Mouse (Mus musculus) gastrocnemius, adult 8-10 months (tissue): ENCODE data around the gene Slc35b3. TPM values are rescaled to one million over a fixed set of nuclear protein-coding genes. Genes with fewer than 3 reads are reported as not detected.

Experiments
- DNase-seq, 2 experiments: peaks; one replicate each; pipeline ENCODE4 v3.0.0; 2022; ENCODE audit warnings: low spot score in 2 of 2
- total RNA-seq, 4 experiments: library from RNA; stranded (reverse); gene quantifications; 2 replicates each; pipeline ENCODE4 v1.2.4; 2022

Gene Slc35b3
- total RNA-seq = 1 to 10 TPM; 1.0 to 2.4 (median 2.0) TPM

- peak; percentile 63 to 70 for DNase-seq
Measured at GRCm38 (mm10) chr13:38960063-38961050, at the start of gene Slc35b3. TSS of gene Slc35b3 (minus strand) at chr13:38960875.

- no peak for DNase-seq
Measured at GRCm38 (mm10) chr13:39010280-39010679, 49.6 kb upstream of the Slc35b3 start.

GRCm38 (mm10) chr13:39003101-39003762, 42.6 kb upstream of the Slc35b3 start:
- DNase-seq = no peak

- no peak for DNase-seq
Measured at GRCm38 (mm10) chr13:39002424-39002823, 41.7 kb upstream of the Slc35b3 start.

GRCm38 (mm10) chr13:39001434-39001833, 40.8 kb upstream of the Slc35b3 start:
- DNase-seq = no peak

- no peak for DNase-seq
Measured at GRCm38 (mm10) chr13:38998958-38999357, 38.3 kb upstream of the Slc35b3 start.

- DNase-seq = no peak
Measured at GRCm38 (mm10) chr13:38992529-38992928, 31.9 kb upstream of the Slc35b3 start.

- DNase-seq = no peak
Measured at GRCm38 (mm10) chr13:38983751-38984150, 23.1 kb upstream of the Slc35b3 start.

GRCm38 (mm10) chr13:38980900-38981299, 20.2 kb upstream of the Slc35b3 start:
- no peak for DNase-seq

- no peak for DNase-seq
Measured at GRCm38 (mm10) chr13:38976978-38977377, 16.3 kb upstream of the Slc35b3 start.

DNA sequence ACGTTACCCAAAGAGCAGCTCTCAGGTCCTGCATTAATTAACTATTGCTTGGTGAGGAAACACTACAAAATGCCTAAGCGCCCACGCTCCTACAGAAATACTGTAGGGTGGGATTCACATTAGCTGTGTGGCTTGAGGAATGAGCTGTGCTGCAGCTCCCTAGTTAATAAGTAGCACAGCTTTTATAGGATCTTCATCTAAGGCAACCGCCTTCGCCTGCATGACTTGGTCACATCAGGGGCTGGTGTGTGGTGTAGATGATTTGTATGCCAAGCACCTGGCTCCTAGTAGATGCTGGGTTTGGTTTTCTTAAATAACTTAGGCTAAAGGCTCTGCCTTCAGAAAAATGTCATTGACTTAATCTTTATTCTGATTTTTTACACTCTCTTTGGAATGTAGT, 15.2 kb upstream of the Slc35b3 start:
- DNase-seq = no peak

DNA sequence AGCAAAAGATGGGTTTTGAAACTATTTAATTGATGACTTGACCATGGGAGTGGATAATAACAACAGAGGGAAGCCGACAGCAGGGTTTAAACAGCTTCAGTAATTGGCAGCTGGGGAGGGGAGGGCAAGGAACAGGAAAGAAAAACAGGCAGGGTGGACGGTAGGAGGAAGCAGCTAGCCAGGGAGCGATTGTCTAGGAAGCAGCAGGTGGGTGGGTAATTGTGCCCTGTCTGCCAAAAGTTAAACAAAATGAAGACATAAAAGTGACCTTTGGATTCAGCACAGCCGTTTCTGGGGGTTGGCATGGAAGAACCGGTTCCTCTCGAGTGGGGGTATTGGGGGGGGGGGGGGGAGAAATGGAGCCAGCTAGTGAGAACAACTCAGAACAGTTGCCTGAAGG, 11.9 kb upstream of the Slc35b3 start:
- DNase-seq = no peak

GRCm38 (mm10) chr13:38971047-38971446, 10.4 kb upstream of the Slc35b3 start:
- DNase-seq = no peak

DNA sequence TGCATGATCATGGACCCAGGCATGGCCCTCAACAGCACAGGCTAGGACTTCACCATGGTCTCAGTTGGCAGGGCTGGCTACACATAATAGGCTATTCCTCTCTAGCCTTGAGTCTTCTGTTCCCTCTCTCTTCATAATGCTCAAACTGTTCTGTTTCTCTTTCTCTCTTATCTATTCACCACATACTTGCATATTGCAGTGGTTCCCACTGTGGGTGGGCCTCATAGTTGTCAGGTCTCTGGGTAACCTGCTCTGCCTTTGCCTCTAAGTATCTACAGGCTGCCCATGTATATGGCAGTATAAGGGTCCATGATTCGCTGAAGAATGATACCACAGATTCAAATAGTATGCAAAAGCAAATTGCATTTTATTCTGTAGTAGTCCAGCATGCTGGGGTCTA, 6.8 kb upstream of the Slc35b3 start:
- DNase-seq = no peak

DNA sequence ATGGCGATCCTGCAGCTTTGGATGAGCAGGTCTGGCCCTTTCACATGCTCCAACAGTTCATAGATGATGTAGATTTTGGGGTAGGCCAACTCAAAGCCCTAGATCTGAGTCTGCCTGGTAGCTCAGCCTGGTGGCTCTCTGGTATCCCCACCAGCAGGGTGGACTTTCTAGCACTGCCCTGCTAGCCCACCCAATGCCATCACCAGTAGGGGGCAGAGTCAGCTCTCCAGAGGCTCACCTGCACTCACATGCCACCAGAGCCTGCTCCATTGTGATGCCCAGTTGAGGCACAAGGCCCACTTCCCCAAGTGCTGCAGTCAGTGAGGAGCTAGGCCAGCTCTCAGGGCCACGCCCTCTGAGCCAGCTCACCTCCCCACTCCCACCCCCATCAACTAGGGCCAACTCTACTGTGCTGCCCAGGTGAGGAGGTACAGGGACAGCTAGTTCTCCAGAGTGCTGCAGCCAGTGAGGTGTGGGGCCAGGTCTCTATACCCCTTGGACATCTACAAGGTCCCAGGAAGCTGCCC, 6.3 kb upstream of the Slc35b3 start:
- no peak for DNase-seq

GRCm38 (mm10) chr13:38962771-38963170, 2.1 kb upstream of the Slc35b3 start:
- DNase-seq = no peak

- no peak for DNase-seq
Measured at GRCm38 (mm10) chr13:38958037-38958436, 2.6 kb downstream of the Slc35b3 start.

GRCm38 (mm10) chr13:38946296-38947012, 14.2 kb downstream of the Slc35b3 start:
- no peak for DNase-seq

DNA sequence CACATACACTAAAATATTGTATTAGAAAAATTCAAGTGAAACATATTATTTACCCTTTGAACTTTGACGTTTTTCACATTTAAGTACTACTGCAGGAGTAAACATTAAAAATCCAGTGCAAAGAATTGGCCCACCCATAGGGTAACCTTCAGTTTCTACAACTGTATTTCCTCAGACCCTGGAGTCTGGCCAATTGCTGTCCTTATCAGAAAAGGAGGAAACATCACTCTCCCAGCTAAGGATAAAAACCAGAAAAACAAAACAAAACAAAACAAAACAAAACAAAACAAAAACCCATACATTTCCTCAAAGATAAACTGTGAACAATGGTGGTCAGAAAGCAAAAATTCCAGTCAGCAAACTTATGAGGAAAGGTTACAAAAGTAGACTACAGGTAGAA, 14.9 kb downstream of the Slc35b3 start:
- DNase-seq = no peak

DNA sequence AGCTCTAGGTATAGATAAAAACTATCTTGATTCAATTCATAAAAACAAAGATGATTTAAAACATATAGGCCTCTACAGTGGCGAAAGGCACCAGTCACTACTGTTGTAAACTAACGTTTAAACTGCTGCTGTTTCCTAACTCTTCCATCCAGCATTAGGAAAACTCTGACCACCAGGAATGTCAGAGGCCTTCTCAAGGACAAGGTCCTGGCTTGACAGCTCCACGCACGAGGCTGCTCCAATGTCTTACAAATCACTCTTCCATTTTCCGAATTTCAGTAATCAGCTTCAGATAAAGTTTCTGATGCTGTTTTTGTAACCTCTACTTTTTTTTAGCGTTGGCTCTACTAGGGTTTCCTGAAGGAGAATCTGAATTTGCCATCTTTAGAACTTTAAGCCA, 15.7 kb downstream of the Slc35b3 start:
- no peak for DNase-seq

DNA sequence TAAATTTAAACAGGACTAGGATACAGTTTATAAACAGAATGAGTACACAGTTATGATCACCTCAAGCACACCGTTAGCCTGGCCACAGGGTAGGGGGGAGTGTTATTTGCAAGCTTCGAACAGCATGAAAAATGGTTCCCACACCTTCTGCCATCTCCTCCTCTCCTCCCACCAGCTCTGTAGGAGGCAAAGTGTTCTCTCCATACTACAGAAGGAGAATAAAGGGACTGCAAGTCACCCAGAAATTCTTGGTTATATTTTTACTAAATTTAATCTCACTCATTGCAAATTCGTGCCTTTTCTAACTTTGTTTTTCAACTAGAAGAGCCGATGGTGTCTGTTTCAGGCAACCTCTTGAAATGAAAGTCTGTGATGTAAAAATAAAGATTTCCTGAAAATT, 18.9 kb downstream of the Slc35b3 start:
- DNase-seq = no peak

DNA sequence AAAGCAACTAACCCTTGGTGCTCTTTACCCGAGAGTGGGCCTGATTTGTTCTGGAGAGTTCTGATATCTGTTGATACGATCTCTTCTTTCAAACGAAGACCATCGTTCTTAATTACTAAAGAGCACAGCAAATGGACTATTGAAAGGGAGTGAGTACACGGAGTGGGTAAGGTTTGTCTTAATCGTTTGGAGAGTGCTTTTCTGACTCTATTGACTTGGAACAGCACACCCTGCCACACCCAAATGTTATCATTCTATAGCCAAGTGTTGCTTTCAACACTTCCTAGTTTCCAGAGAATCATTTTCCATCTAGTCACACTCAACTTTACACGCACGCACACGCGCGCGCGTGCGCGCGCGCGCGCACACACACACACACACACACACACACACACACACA, 19.4 kb downstream of the Slc35b3 start:
- DNase-seq = no peak
